Mouse (Mus musculus): ENCODE results near the gene Snx10.

DNA sequence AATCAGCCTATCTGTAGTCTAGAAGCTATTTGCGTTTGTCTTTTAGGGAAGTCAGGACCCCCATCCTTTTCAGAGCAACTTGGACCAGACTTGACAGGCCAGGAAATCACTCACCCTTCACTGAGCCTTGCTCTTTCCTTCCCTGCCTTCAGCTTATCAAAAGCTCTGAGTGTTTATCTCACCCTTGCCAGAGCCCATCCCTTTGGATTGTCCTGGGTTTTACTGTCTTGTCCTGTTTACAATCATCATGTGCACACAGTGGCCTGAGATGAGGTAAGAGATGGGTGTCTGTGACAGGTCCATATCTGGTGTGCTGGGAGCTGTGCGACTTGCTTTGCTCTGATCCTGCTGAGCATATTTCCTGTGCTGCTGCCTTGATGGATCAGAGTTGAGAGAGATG lies 106.5 kb downstream of the Snx10 start:
- TF ChIP-seq CTCF (IDR thresholded peaks at IDR 0.05; ENCODE audit: low read depth) (no peak), EP300 (optimal IDR thresholded peaks at IDR 0.05) (no peak)
